Mouse (Mus musculus) right cerebral cortex, postnatal 4 days (tissue): ENCODE measurements at regions not wholly inside any gene's neighbourhood (a gene's known extent, or its start where the extent isn't known, plus 50 kb on each side); places are given as distances from the start of the nearest gene placed in this dataset.
"Not testable (repeated sequence)": the region's sequence is repeated elsewhere in the genome, so short reads cannot be mapped to it uniquely, and the experiment has no call there.

Experiments
- DNase-seq: peaks from one replicate; pipeline ENCODE4 v3.0.0-alpha.2; 2022

GRCm38 (mm10) chr16:69937514-69938194, 74.1 kb upstream of the Speer2 start:
- no peak for DNase-seq

- DNase-seq: no peak
These were observed 80.1 kb upstream of the Speer2 start for GRCm38 (mm10) chr16:69943635-69944034.

GRCm38 (mm10) chr16:69948783-69949182, 85.2 kb upstream of the Speer2 start:
- no peak for DNase-seq

GRCm38 (mm10) chr16:69949339-69949738, 85.8 kb upstream of the Speer2 start:
- DNase-seq: no peak

- DNase-seq: no peak
These were observed 88.0 kb upstream of the Speer2 start for GRCm38 (mm10) chr16:69951581-69951980.

- not testable (repeated sequence) for DNase-seq
These were observed 103.0 kb upstream of the Speer2 start for GRCm38 (mm10) chr16:69966561-69966960.

- no peak for DNase-seq
These were observed 116.4 kb upstream of the Speer2 start for GRCm38 (mm10) chr16:69979813-69980527.

GRCm38 (mm10) chr16:69984320-69984719, 120.8 kb upstream of the Speer2 start:
- DNase-seq: no peak

GRCm38 (mm10) chr16:69991907-69992470, 128.4 kb upstream of the Speer2 start:
- DNase-seq: no peak

GRCm38 (mm10) chr16:69992715-69993114, 129.2 kb upstream of the Speer2 start:
- no peak for DNase-seq

GRCm38 (mm10) chr16:70006863-70007262, 143.3 kb upstream of the Speer2 start:
- no peak for DNase-seq

GRCm38 (mm10) chr16:70016980-70017379, 153.4 kb upstream of the Speer2 start:
- DNase-seq: peak; percentile 19

- no peak for DNase-seq
These were observed 156.0 kb upstream of the Speer2 start for GRCm38 (mm10) chr16:70019564-70019963.

GRCm38 (mm10) chr16:70021436-70021835, 157.9 kb upstream of the Speer2 start:
- no peak for DNase-seq

- DNase-seq: no peak
These were observed 165.1 kb upstream of the Speer2 start for GRCm38 (mm10) chr16:70028649-70029048.

GRCm38 (mm10) chr16:70045547-70045946, 182.0 kb upstream of the Speer2 start:
- DNase-seq: no peak

GRCm38 (mm10) chr16:70046009-70046408, 182.5 kb upstream of the Speer2 start:
- DNase-seq: no peak

- no peak for DNase-seq
These were observed 186.3 kb upstream of the Speer2 start for GRCm38 (mm10) chr16:70049850-70050249.

- no peak for DNase-seq
These were observed 207.9 kb upstream of the Speer2 start for GRCm38 (mm10) chr16:70071471-70071870.

- DNase-seq: no peak
These were observed 210.2 kb upstream of the Speer2 start for GRCm38 (mm10) chr16:70073740-70074139.

- DNase-seq: no peak
These were observed 216.0 kb upstream of the Speer2 start for GRCm38 (mm10) chr16:70079497-70079896.

- DNase-seq: no peak
These were observed 222.5 kb upstream of the Gbe1 start for GRCm38 (mm10) chr16:70091291-70091690.

- no peak for DNase-seq
These were observed 221.8 kb upstream of the Gbe1 start for GRCm38 (mm10) chr16:70091963-70092362.

- DNase-seq: no peak
These were observed 220.5 kb upstream of the Gbe1 start for GRCm38 (mm10) chr16:70093224-70093623.
